Mouse (Mus musculus): Measurements from ENCODE around the gene Dcun1d4. TPM values are rescaled to one million over a fixed set of nuclear protein-coding genes. Genes with fewer than 3 reads are reported as not detected.
"Not testable (repeated sequence)": the region's sequence is repeated elsewhere in the genome, so short reads cannot be mapped to it uniquely, and the experiment has no call there.

Dcun1d4 gene
- polyA plus RNA-seq, 1 experiment = 1.3 TPM

DNA sequence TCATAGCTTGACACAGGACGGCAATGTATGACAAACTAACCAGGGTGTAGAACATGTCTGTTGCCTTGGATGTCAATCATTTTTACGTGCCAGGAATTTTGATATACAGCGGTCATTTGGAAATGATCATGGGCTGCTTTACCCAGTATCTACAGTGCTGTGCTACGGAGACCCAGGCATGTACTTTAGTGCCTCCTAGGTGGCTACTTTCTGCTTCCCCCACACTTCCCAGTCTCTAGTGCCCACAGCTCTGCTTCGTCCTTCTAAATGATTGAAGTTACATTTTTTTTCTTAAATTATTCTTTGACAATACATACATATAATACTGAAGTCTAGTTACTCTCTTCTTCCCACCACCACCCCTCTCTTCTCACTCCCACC, 25.5 kb upstream of the Dcun1d4 start:
- DNase-seq (ENCODE audit: low read depth in 1 of 2, low spot score in 2 of 2) = no peak
- TF ChIP-seq CTCF (IDR thresholded peaks at IDR 0.05; ENCODE audit: extremely low read depth, insufficient read depth, insufficient read length, insufficient replicate concordance) = no peak
- H3K27me3 ChIP-seq (ENCODE audit: control insufficient read depth, insufficient read depth, low read length) = no peaks in the 10 kb centered on the region
- no peak overlapping the region for H3K27ac ChIP-seq (ENCODE audit: insufficient read depth, low read length)
- H3K4me3 ChIP-seq (ENCODE audit: extremely low read depth, insufficient read depth, insufficient read length) = no peak overlapping the region
- WGBS = 88% methylated on average over 5 of the region's 5 CpGs
- H3K36me3 ChIP-seq (ENCODE audit: control insufficient read depth, insufficient read depth, low read length) = no peaks in the 10 kb centered on the region
- H3K4me1 ChIP-seq (ENCODE audit: control insufficient read depth, insufficient read depth, insufficient read length) = no peaks in the 10 kb centered on the region

DNA sequence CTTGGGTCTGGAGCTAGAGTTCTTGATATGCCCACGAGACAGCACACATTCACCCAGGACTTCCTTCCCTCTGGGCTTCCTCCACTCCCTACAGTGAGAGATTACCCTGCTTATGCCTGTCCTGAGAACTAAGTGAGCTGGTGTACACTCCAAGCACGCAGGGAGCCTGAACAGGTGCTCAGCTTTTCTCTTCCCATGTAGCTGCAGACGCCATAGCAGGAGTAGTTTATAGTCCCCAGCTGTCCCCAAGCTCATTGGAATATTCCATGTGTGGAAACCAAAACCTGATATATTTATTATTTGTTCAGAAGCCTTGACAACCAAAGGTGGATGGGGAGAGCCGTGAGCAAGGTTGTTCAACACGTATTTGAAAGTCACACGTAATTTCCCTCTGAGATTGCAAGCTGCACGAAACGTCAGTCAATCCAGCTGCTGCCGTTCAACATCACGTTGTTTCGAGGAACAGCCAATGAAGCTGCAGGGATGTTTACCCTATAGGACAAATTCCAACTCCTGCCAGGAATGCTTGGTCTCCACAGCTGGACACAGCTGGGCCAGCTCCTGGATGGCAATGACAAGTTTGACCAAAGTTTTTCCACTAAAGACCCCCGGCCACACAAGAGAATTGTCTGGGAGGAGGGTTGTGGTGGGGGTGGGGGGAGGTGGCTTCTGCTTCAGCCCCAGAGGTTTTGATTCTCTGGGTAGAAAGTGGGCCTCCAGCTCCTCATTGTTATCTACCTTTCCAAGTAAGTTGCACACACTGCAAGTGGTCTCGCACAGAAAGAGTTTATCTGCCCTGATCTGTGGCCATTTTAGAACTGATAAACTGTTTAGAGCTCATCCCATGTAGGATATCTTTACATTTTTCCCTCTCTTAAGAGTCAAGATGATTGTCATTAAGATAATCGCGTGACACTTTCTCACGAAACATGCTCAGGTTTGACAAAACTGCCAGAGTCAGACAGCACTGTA, 12.1 kb upstream of the Dcun1d4 start:
- no peaks in the 10 kb centered on the region for H3K27me3 ChIP-seq (ENCODE audit: control insufficient read depth, insufficient read depth, low read length)
- no peaks in the 10 kb centered on the region for H3K36me3 ChIP-seq (ENCODE audit: control insufficient read depth, insufficient read depth, low read length)
- DNase-seq (ENCODE audit: low read depth in 1 of 2, low spot score in 2 of 2) = no peak
- H3K4me3 ChIP-seq (ENCODE audit: extremely low read depth, insufficient read depth, insufficient read length) = no peak overlapping the region
- H3K4me1 ChIP-seq (ENCODE audit: control insufficient read depth, insufficient read depth, insufficient read length) = no peaks in the 10 kb centered on the region
- TF ChIP-seq CTCF (IDR thresholded peaks at IDR 0.05; ENCODE audit: extremely low read depth, insufficient read depth, insufficient read length, insufficient replicate concordance) (no peak), POLR2A (IDR thresholded peaks at IDR 0.05; ENCODE audit: low read depth, low read length) (no peak)
- WGBS = 82% methylated on average over 16 of the region's 16 CpGs
- H3K27ac ChIP-seq (ENCODE audit: insufficient read depth, low read length) = no peak overlapping the region

DNA sequence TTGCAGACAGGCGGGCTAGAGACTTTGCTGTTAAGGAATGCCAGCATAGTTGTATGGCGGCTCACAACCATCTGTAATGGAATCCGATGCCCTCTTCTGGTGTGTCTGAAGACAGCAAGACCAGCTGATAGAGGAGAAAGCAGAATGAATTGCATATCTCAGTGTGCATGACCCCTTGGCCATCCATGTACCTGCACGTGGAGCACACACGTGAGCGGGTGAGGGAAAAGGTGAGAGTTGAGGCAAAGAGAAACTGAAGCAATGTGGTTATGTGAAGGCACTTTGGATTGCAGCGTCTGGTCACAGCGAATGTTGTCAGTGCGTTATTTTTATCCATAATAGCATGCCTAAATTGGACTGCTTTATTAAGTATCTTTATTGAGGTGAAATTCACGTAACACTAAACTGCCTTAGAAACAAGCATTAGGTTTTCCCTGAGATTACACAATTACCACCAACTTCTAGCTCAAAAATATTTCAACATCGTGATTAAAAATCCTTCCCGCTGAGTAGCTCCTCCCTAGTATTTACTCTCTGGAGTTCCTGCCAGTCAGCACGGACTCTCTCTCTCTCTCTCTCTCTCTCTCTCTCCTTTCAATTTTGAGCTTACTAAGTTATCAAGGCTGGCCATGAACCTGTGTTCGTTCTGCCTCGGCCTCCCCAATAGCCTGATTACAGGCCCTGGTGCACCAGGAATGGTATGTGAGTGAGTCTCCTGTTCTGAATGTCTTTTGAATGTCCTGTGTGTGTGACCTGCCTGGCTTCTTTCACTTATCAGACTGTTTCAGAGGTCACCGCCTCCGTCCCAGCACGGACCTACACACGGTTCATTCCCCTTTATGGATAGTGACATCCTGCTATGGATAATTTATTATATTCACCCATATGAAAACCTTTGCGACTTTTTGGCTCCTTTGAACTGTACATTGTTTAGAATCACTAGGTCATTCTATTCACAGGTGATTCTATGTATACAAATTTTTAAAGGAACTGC, 6.1 kb upstream of the Dcun1d4 start:
- WGBS = 91% methylated on average over 20 of the region's 20 CpGs
- DNase-seq (ENCODE audit: low read depth in 1 of 2, low spot score in 2 of 2) = no peak
- H3K4me3 ChIP-seq (ENCODE audit: extremely low read depth, insufficient read depth, insufficient read length) = no peak overlapping the region

DNA sequence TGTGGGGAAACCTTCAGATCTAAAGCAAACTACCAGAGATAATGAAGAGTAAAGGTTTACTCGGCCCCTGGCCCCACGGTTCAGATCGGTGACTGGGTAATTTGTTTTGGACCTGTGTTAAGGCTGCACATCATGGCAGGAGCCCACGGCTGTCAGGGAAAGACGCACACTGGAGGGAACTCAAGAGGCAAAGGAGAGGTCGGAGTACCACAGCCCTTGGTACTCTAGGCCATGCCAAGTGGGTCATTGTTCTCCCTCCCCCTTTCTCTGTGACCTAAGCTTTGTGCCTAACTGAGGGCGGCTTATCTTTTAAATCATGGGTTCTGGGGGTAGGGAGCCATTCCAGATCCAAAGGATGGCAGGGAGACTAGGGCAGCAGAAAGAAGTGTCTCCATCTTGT, 601 bp downstream of the Dcun1d4 start:
- no peaks in the 10 kb centered on the region for H3K4me1 ChIP-seq (ENCODE audit: control insufficient read depth, insufficient read depth, insufficient read length)
- WGBS = 88% methylated on average over 7 of the region's 7 CpGs
- H3K27me3 ChIP-seq (ENCODE audit: control insufficient read depth, insufficient read depth, low read length) = no peaks in the 10 kb centered on the region
- TF ChIP-seq POLR2A (IDR thresholded peaks at IDR 0.05; ENCODE audit: low read depth, low read length) = no peak
- TF ChIP-seq CTCF (IDR thresholded peaks at IDR 0.05; ENCODE audit: extremely low read depth, insufficient read depth, insufficient read length, insufficient replicate concordance) = no peak
- H3K4me3 ChIP-seq (ENCODE audit: extremely low read depth, insufficient read depth, insufficient read length) = no peak overlapping the region
- H3K27ac ChIP-seq (ENCODE audit: insufficient read depth, low read length) = no peak overlapping the region
- no peak for DNase-seq (ENCODE audit: low read depth in 1 of 2, low spot score in 2 of 2)
- no peaks in the 10 kb centered on the region for H3K36me3 ChIP-seq (ENCODE audit: control insufficient read depth, insufficient read depth, low read length)

More for the DNA sequence above, 6.1 kb upstream of the Dcun1d4 start:
- no peak for TF ChIP-seq POLR2A (IDR thresholded peaks at IDR 0.05; ENCODE audit: low read depth, low read length)
- TF ChIP-seq CTCF (IDR thresholded peaks at IDR 0.05; ENCODE audit: extremely low read depth, insufficient read depth, insufficient read length, insufficient replicate concordance) = no peak
- H3K4me1 ChIP-seq (ENCODE audit: control insufficient read depth, insufficient read depth, insufficient read length) = no peaks in the 10 kb centered on the region
- no peaks in the 10 kb centered on the region for H3K27me3 ChIP-seq (ENCODE audit: control insufficient read depth, insufficient read depth, low read length)
- H3K36me3 ChIP-seq (ENCODE audit: control insufficient read depth, insufficient read depth, low read length) = no peaks in the 10 kb centered on the region
- no peak overlapping the region for H3K27ac ChIP-seq (ENCODE audit: insufficient read depth, low read length)

DNA sequence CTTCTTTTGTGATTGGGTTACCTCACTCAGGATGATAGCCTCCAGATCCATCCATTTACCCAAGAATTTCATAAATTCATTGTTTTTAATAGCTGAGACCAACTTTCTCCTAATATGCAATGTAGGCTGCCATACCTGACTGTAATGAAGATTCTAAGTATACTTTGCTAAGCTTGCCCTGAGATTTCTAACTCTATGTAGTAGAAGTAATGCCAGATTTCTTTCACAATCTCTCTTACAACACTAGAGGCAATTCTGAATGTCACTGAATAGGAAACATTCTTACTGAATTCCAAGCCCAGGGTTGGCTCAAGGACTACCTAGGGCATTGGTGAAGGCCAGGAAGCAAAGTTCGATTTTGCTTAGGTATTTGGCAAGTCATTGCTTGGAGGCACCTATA, 1.6 kb downstream of the Dcun1d4 start:
- 75% methylated on average over 1 of the region's 1 CpGs for WGBS
- not testable (repeated sequence) for H3K27ac ChIP-seq (ENCODE audit: insufficient read depth, low read length); H3K4me1 ChIP-seq (ENCODE audit: control insufficient read depth, insufficient read depth, insufficient read length); H3K4me3 ChIP-seq (ENCODE audit: extremely low read depth, insufficient read depth, insufficient read length); DNase-seq (ENCODE audit: low read depth in 1 of 2, low spot score in 2 of 2); H3K36me3 ChIP-seq (ENCODE audit: control insufficient read depth, insufficient read depth, low read length); H3K27me3 ChIP-seq (ENCODE audit: control insufficient read depth, insufficient read depth, low read length)

DNA sequence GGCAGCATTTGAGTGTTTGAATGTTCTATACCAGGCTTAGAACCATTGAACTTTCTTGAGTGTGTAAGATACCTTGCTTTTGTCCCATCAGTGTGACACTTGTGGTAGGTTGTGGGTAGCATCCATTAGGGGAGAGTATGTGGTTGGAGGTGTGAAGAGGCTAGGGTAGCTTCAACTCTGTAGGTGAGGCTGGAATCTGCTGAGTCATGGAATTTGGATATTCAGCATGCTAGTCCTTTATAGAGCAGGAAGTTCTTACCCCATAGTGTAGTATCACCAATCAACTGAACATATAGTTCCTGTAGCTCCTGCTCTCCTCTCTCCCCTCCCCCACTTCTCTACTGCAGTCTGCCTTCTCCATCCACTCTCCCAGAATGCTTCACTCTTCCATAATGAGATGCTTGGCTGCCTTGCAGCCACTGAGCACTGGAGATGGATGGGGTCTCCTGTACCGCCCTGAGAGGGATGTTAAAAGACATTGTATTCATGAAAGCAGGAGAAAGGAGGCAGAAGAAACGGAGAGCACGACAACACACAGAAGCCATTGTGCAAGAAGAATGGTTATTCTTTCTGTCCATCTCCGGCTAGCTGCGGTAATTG, 3.3 kb downstream of the Dcun1d4 start:
- no peak overlapping the region for H3K27ac ChIP-seq (ENCODE audit: insufficient read depth, low read length)
- H3K4me1 ChIP-seq (ENCODE audit: control insufficient read depth, insufficient read depth, insufficient read length) = no peaks in the 10 kb centered on the region
- H3K36me3 ChIP-seq (ENCODE audit: control insufficient read depth, insufficient read depth, low read length) = no peaks in the 10 kb centered on the region
- 83% methylated on average over 5 of the region's 5 CpGs for WGBS
- H3K27me3 ChIP-seq (ENCODE audit: control insufficient read depth, insufficient read depth, low read length) = peaks cover 1% of the 10 kb centered on the region; the same call in 1 of the 2 replicates
- DNase-seq (ENCODE audit: low read depth in 1 of 2, low spot score in 2 of 2) = no peak
- no peak overlapping the region for H3K4me3 ChIP-seq (ENCODE audit: extremely low read depth, insufficient read depth, insufficient read length)
- no peak for TF ChIP-seq POLR2A (IDR thresholded peaks at IDR 0.05; ENCODE audit: low read depth, low read length)
- no peak for TF ChIP-seq CTCF (IDR thresholded peaks at IDR 0.05; ENCODE audit: extremely low read depth, insufficient read depth, insufficient read length, insufficient replicate concordance)
